Mouse (Mus musculus): Measurements from ENCODE around the gene Faah. TPM values are rescaled to one million over a fixed set of nuclear protein-coding genes. Genes with fewer than 3 reads are reported as not detected.

Gene Faah
- 0.61 and 0.75 TPM in 2 replicates for polyA plus RNA-seq (2015; fragmentation: Nextera tagmentation; extraction: Ambion mirVana)

- Histone ChIP-seq H3K27ac (no peak within 1 kb of the TSS), H3K9me3 (no peaks in the 10 kb centered on the region), H3K36me3 (no peaks in the 10 kb centered on the region), H3K27me3 (peaks cover 78% of the 10 kb centered on the region), H3K4me1 (peaks cover 16% of the 10 kb centered on the region), H3K4me2 (replicated peaks) (peak within 1 kb of the TSS; percentile 98), H3K4me3 (peak within 1 kb of the TSS; percentile 64), H3K9ac (peak within 1 kb of the TSS; percentile 62)
- WGBS: 8% methylated on average over 18 of the region's 18 CpGs
- peak; percentile 66; the same call in 1 of the 2 replicates for ATAC-seq (ENCODE audit: low FRiP score, low read depth)
These were observed at the start of gene Faah for GRCm38 (mm10) chr4:116017902-116018746. Gene Faah (minus strand): TSS chr4:116017926.

- 50% methylated on average over 1 of the region's 1 CpGs for WGBS
- ATAC-seq (ENCODE audit: low FRiP score, low read depth): no peak
- Histone ChIP-seq H3K36me3 (peaks cover 34% of the 10 kb centered on the region), H3K4me2 (replicated peaks) (no peak overlapping the region), H3K27ac (no peak overlapping the region), H3K9ac (no peak overlapping the region), H3K4me3 (no peak overlapping the region), H3K27me3 (no peaks in the 10 kb centered on the region), H3K4me1 (no peaks in the 10 kb centered on the region), H3K9me3 (no peaks in the 10 kb centered on the region)
These were observed 46.1 kb upstream of the Faah start for GRCm38 (mm10) chr4:116063855-116064254.

- H3K36me3 ChIP-seq: no peaks in the 10 kb centered on the region
- no peaks in the 10 kb centered on the region for H3K9me3 ChIP-seq
- H3K4me3 ChIP-seq: no peak overlapping the region
- no peak overlapping the region for H3K27ac ChIP-seq
- 73% methylated on average over 5 of the region's 5 CpGs for WGBS
- H3K9ac ChIP-seq: no peak overlapping the region
- no peaks in the 10 kb centered on the region for H3K27me3 ChIP-seq
- H3K4me1 ChIP-seq: no peaks in the 10 kb centered on the region
- H3K4me2 ChIP-seq (replicated peaks): no peak overlapping the region
- ATAC-seq (ENCODE audit: low FRiP score, low read depth): no peak
These were observed 41.4 kb upstream of the Faah start for GRCm38 (mm10) chr4:116059012-116059726.

GRCm38 (mm10) chr4:116057559-116057958 lies 39.8 kb upstream of the Faah start:
- Histone ChIP-seq H3K9me3 (no peaks in the 10 kb centered on the region), H3K36me3 (no peaks in the 10 kb centered on the region), H3K4me1 (peaks cover 1% of the 10 kb centered on the region), H3K27me3 (no peaks in the 10 kb centered on the region), H3K27ac (no peak overlapping the region), H3K4me3 (no peak overlapping the region), H3K4me2 (replicated peaks) (no peak overlapping the region), H3K9ac (no peak overlapping the region)
- 0% methylated on average over 1 of the region's 1 CpGs for whole genome bisulfite sequencing
- no peak for ATAC-seq (ENCODE audit: low FRiP score, low read depth)

- Histone ChIP-seq H3K27ac (peak within 1 kb of the TSS; percentile 90), H3K9me3 (no peaks in the 10 kb centered on the region), H3K9ac (peak within 1 kb of the TSS; percentile 69), H3K36me3 (peaks cover 4% of the 10 kb centered on the region; the same call in 1 of the 2 replicates), H3K4me3 (peak within 1 kb of the TSS; percentile 64), H3K27me3 (no peaks in the 10 kb centered on the region), H3K4me2 (replicated peaks) (peak within 1 kb of the TSS; percentile 83), H3K4me1 (peaks cover 7% of the 10 kb centered on the region)
- ATAC-seq (ENCODE audit: low FRiP score, low read depth): peak; percentile 97
- under 1% methylated on average over 35 of the region's 35 CpGs for WGBS
These were observed 35.8 kb upstream of the Faah start, which contains the start of gene Nsun4 for GRCm38 (mm10) chr4:116053399-116053961. Gene Nsun4 (minus strand): TSS chr4:116053876.

- peak overlapping the region; percentile 64 for H3K4me3 ChIP-seq
- H3K4me1 ChIP-seq: peaks cover 7% of the 10 kb centered on the region
- no peaks in the 10 kb centered on the region for H3K9me3 ChIP-seq
- H3K27ac ChIP-seq: peak overlapping the region; percentile 90
- H3K27me3 ChIP-seq: no peaks in the 10 kb centered on the region
- H3K36me3 ChIP-seq: peaks cover 11% of the 10 kb centered on the region
- no peak; the same call in 1 of the 2 replicates for ATAC-seq (ENCODE audit: low FRiP score, low read depth)
- H3K4me2 ChIP-seq (replicated peaks): peak overlapping the region; percentile 83
- WGBS: 8% methylated on average over 22 of the region's 22 CpGs
- peak overlapping the region; percentile 69 for H3K9ac ChIP-seq
These were observed 35.0 kb upstream of the Faah start for GRCm38 (mm10) chr4:116052526-116053293.

GRCm38 (mm10) chr4:116049211-116049610 lies 31.5 kb upstream of the Faah start:
- ATAC-seq (ENCODE audit: low FRiP score, low read depth): no peak
- 84% methylated on average over 3 of the region's 3 CpGs for WGBS

GRCm38 (mm10) chr4:116048130-116048920 lies 30.6 kb upstream of the Faah start:
- Histone ChIP-seq H3K9me3 (no peaks in the 10 kb centered on the region), H3K36me3 (peaks cover 31% of the 10 kb centered on the region), H3K27me3 (no peaks in the 10 kb centered on the region), H3K4me3 (no peak overlapping the region), H3K27ac (no peak overlapping the region), H3K4me1 (peaks cover 7% of the 10 kb centered on the region), H3K9ac (0 out of 2 replicates have a peak overlapping the region, but pooled peaks have one; percentile 26), H3K4me2 (replicated peaks) (no peak overlapping the region)
- ATAC-seq (ENCODE audit: low FRiP score, low read depth): no peak
- 77% methylated on average over 7 of the region's 7 CpGs for WGBS

More at GRCm38 (mm10) chr4:116049211-116049610, 31.5 kb upstream of the Faah start:
- H3K4me1 ChIP-seq: peaks cover 7% of the 10 kb centered on the region
- no peak overlapping the region for H3K27ac ChIP-seq
- peaks cover 23% of the 10 kb centered on the region for H3K36me3 ChIP-seq
- no peak overlapping the region for H3K4me3 ChIP-seq
- H3K4me2 ChIP-seq (replicated peaks): no peak overlapping the region
- H3K9me3 ChIP-seq: no peaks in the 10 kb centered on the region
- no peak overlapping the region for H3K9ac ChIP-seq
- no peaks in the 10 kb centered on the region for H3K27me3 ChIP-seq

GRCm38 (mm10) chr4:116047681-116048080 lies 30.0 kb upstream of the Faah start:
- H3K9me3 ChIP-seq: no peaks in the 10 kb centered on the region
- H3K27ac ChIP-seq: no peak overlapping the region
- H3K4me3 ChIP-seq: no peak overlapping the region
- H3K9ac ChIP-seq: no peak overlapping the region
- no peaks in the 10 kb centered on the region for H3K27me3 ChIP-seq
- peaks cover 38% of the 10 kb centered on the region for H3K36me3 ChIP-seq
- ATAC-seq (ENCODE audit: low FRiP score, low read depth): no peak
- H3K4me2 ChIP-seq (replicated peaks): no peak overlapping the region
- WGBS: 91% methylated on average over 1 of the region's 1 CpGs
- H3K4me1 ChIP-seq: peaks cover 7% of the 10 kb centered on the region

- peaks cover 46% of the 10 kb centered on the region for H3K36me3 ChIP-seq
- H3K4me3 ChIP-seq: no peak overlapping the region
- no peaks in the 10 kb centered on the region for H3K9me3 ChIP-seq
- H3K9ac ChIP-seq: no peak overlapping the region
- ATAC-seq (ENCODE audit: low FRiP score, low read depth): no peak
- no peaks in the 10 kb centered on the region for H3K27me3 ChIP-seq
- H3K27ac ChIP-seq: no peak overlapping the region
- no peak overlapping the region for H3K4me2 ChIP-seq (replicated peaks)
- WGBS: 92% methylated on average over 2 of the region's 2 CpGs
- no peaks in the 10 kb centered on the region for H3K4me1 ChIP-seq
These were observed 28.9 kb upstream of the Faah start for GRCm38 (mm10) chr4:116046604-116047003.

- Histone ChIP-seq H3K9ac (no peak overlapping the region), H3K27ac (no peak overlapping the region), H3K4me2 (replicated peaks) (no peak overlapping the region), H3K9me3 (no peaks in the 10 kb centered on the region), H3K4me3 (no peak overlapping the region), H3K27me3 (no peaks in the 10 kb centered on the region), H3K4me1 (no peaks in the 10 kb centered on the region), H3K36me3 (peaks cover 51% of the 10 kb centered on the region)
- no peak for ATAC-seq (ENCODE audit: low FRiP score, low read depth)
- WGBS: 74% methylated on average over 3 of the region's 3 CpGs
These were observed 24.5 kb upstream of the Faah start for GRCm38 (mm10) chr4:116042186-116042585.
